Mouse (Mus musculus) MEL (cell line): ENCODE data around the gene Clk2.

Experiments
- BHLHE40 ChIP-seq: IDR thresholded peaks from 2 replicates; pipeline ENCODE4 v1.6.1; 2012; ENCODE audit warnings: low read depth, mild to moderate bottlenecking, inconsistent platforms, low read length, improper control_type of control experiment, borderline replicate concordance
- CTCF ChIP-seq, 3 experiments: IDR thresholded peaks in 2 of 3; conservative IDR thresholded peaks in 1 of 3; 2 replicates each; pipeline ENCODE4 v1.5.1; 2011 to 2012; ENCODE audit warnings: low read length in 3 of 3, low read depth in 2 of 3, mild to moderate bottlenecking in 2 of 3, improper control_type of control experiment in 1 of 3, inconsistent platforms in 1 of 3, mixed read lengths in 1 of 3, moderate library complexity in 1 of 3; ENCODE audit not compliant: control insufficient read depth in 1 of 3, insufficient read depth in 1 of 3, poor library complexity in 1 of 3, severe bottlenecking in 1 of 3
- GATA1 ChIP-seq: IDR thresholded peaks from 2 replicates; pipeline ENCODE4 v1.6.1; 2011; ENCODE audit warnings: low read depth, low read length, improper control_type of control experiment
- POLR2A ChIP-seq, 2 experiments: IDR thresholded peaks; 2 replicates each; pipeline ENCODE4 v1.6.1; 2011 to 2012; ENCODE audit warnings: low read length in 2 of 2, mild to moderate bottlenecking in 2 of 2, control low read depth in 1 of 2, improper control_type of control experiment in 1 of 2, low read depth in 1 of 2, moderate library complexity in 1 of 2; ENCODE audit not compliant: control insufficient read depth in 1 of 2, insufficient read depth in 1 of 2, poor library complexity in 1 of 2
- TBP ChIP-seq: IDR thresholded peaks from 2 replicates; pipeline ENCODE4 v1.8.0; 2011; ENCODE audit warnings: low read depth, low read length, improper control_type of control experiment
- UBTF ChIP-seq: IDR thresholded peaks from 2 replicates; pipeline ENCODE4 v1.6.1; 2012; ENCODE audit warnings: low read depth, mild to moderate bottlenecking, inconsistent platforms, low read length, improper control_type of control experiment, moderate library complexity, borderline replicate concordance; ENCODE audit not compliant: insufficient read depth

DNA sequence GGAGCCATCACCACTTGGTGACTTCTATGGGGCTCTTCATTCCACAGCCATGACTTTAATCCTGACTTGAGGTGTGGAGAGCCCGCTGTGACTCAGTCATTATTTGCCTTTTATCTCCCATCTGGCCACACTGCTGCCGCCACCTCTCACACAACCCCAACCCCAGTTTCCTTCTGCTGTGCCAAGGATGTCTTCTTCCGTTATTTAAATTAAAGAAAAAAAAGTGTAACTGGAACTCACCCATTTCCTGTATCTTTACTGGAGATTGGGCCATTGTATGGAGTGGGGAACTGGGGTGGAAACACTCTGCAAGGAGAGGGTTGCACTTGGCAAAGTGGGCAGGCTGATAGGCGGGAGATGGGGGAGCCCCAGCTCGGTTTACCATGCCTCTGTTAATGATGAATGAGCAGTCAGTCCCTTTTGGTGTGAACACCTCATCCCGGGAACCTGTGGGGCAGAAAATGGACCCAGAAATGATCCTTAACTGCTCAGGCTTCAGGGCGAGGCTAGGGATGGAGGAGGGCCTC is 18.0 kb downstream of the Clk2 start:
- TF ChIP-seq GATA1 (peak; percentile 83), POLR2A (IDR thresholded peaks at IDR 0.05; ENCODE audit: control insufficient read depth in 1 of 2, insufficient read depth in 1 of 2, low read depth in 1 of 2, low read length in 2 of 2, poor library complexity in 1 of 2) (no peak; a peak in 2 of 4 replicates), CTCF (IDR thresholded peaks at IDR 0.05 in 2 of 3, conservative IDR thresholded peaks at IDR 0.05 in 1 of 3; ENCODE audit: control insufficient read depth in 1 of 3, insufficient read depth in 1 of 3, low read depth in 2 of 3, low read length in 3 of 3, poor library complexity in 1 of 3, severe bottlenecking in 1 of 3) (no peak), UBTF (no peak), TBP (peak; percentile 66), BHLHE40 (no peak; the same call in 1 of the 2 replicates)
